Mouse (Mus musculus): ENCODE data around the gene Mboat1. TPM values are rescaled to one million over a fixed set of nuclear protein-coding genes. Genes with fewer than 3 reads are reported as not detected.

Mboat1 gene
- polyA plus RNA-seq, 1 experiment from 2014 or later, result 2.2 TPM

- no peak for ATAC-seq (replicated peaks; ENCODE audit: insufficient number of reproducible peaks, insufficient read depth, low FRiP score, low read depth)
- no peaks in the 10 kb centered on the region for H3K4me1 ChIP-seq (replicated peaks)
- no peak overlapping the region for H3K9ac ChIP-seq
- H3K4me2 ChIP-seq, result no peak overlapping the region
- no peaks in the 10 kb centered on the region for H3K9me3 ChIP-seq (replicated peaks)
- 88% methylated on average over 6 of the region's 6 CpGs for WGBS
- H3K4me3 ChIP-seq, result no peak overlapping the region
- no peak overlapping the region for H3K27ac ChIP-seq
- no peaks in the 10 kb centered on the region for H3K36me3 ChIP-seq
- no peaks in the 10 kb centered on the region for H3K27me3 ChIP-seq
Observed at GRCm38 (mm10) chr13:30146468-30146867, 10.2 kb downstream of the Mboat1 start.

- Histone ChIP-seq H3K4me1 (replicated peaks) (no peaks in the 10 kb centered on the region), H3K4me2 (no peak overlapping the region), H3K4me3 (no peak overlapping the region), H3K27me3 (no peaks in the 10 kb centered on the region), H3K27ac (no peak overlapping the region), H3K36me3 (no peaks in the 10 kb centered on the region), H3K9ac (no peak overlapping the region), H3K9me3 (replicated peaks) (no peaks in the 10 kb centered on the region)
- WGBS, result 74% methylated on average over 4 of the region's 4 CpGs
- ATAC-seq (replicated peaks; ENCODE audit: insufficient number of reproducible peaks, insufficient read depth, low FRiP score, low read depth), result no peak
Observed at GRCm38 (mm10) chr13:30154264-30154663, 18.0 kb downstream of the Mboat1 start.

- no peaks in the 10 kb centered on the region for H3K27me3 ChIP-seq
- no peak for ATAC-seq (replicated peaks; ENCODE audit: insufficient number of reproducible peaks, insufficient read depth, low FRiP score, low read depth)
- H3K4me1 ChIP-seq (replicated peaks), result no peaks in the 10 kb centered on the region
- no peak overlapping the region for H3K9ac ChIP-seq
- H3K36me3 ChIP-seq, result no peaks in the 10 kb centered on the region
- H3K9me3 ChIP-seq (replicated peaks), result no peaks in the 10 kb centered on the region
- no peak overlapping the region for H3K4me3 ChIP-seq
- H3K27ac ChIP-seq, result no peak overlapping the region
- no peak overlapping the region for H3K4me2 ChIP-seq
- 84% methylated on average over 4 of the region's 4 CpGs for WGBS
Observed at GRCm38 (mm10) chr13:30159626-30160025, 23.3 kb downstream of the Mboat1 start.

GRCm38 (mm10) chr13:30163521-30163920, 27.2 kb downstream of the Mboat1 start:
- no peaks in the 10 kb centered on the region for H3K36me3 ChIP-seq
- H3K9me3 ChIP-seq (replicated peaks), result no peaks in the 10 kb centered on the region
- H3K9ac ChIP-seq, result no peak overlapping the region
- ATAC-seq (replicated peaks; ENCODE audit: insufficient number of reproducible peaks, insufficient read depth, low FRiP score, low read depth), result no peak
- no peak overlapping the region for H3K4me3 ChIP-seq
- no peak overlapping the region for H3K4me2 ChIP-seq
- no peaks in the 10 kb centered on the region for H3K4me1 ChIP-seq (replicated peaks)
- no peak overlapping the region for H3K27ac ChIP-seq
- WGBS, result 96% methylated on average over 2 of the region's 2 CpGs
- H3K27me3 ChIP-seq, result no peaks in the 10 kb centered on the region

GRCm38 (mm10) chr13:30166138-30167090, 30.1 kb downstream of the Mboat1 start:
- H3K27ac ChIP-seq, result no peak overlapping the region
- no peaks in the 10 kb centered on the region for H3K36me3 ChIP-seq
- no peaks in the 10 kb centered on the region for H3K9me3 ChIP-seq (replicated peaks)
- ATAC-seq (replicated peaks; ENCODE audit: insufficient number of reproducible peaks, insufficient read depth, low FRiP score, low read depth), result no peak
- no peaks in the 10 kb centered on the region for H3K27me3 ChIP-seq
- no peak overlapping the region for H3K4me2 ChIP-seq
- H3K9ac ChIP-seq, result no peak overlapping the region
- 63% methylated on average over 13 of the region's 14 CpGs for WGBS
- no peak overlapping the region for H3K4me3 ChIP-seq
- H3K4me1 ChIP-seq (replicated peaks), result no peaks in the 10 kb centered on the region

GRCm38 (mm10) chr13:30167499-30167898, 31.2 kb downstream of the Mboat1 start:
- no peak overlapping the region for H3K9ac ChIP-seq
- H3K4me2 ChIP-seq, result no peak overlapping the region
- no peaks in the 10 kb centered on the region for H3K36me3 ChIP-seq
- 81% methylated on average over 4 of the region's 4 CpGs for WGBS
- H3K4me1 ChIP-seq (replicated peaks), result no peaks in the 10 kb centered on the region
- H3K27ac ChIP-seq, result no peak overlapping the region
- ATAC-seq (replicated peaks; ENCODE audit: insufficient number of reproducible peaks, insufficient read depth, low FRiP score, low read depth), result no peak
- no peak overlapping the region for H3K4me3 ChIP-seq
- no peaks in the 10 kb centered on the region for H3K27me3 ChIP-seq
- no peaks in the 10 kb centered on the region for H3K9me3 ChIP-seq (replicated peaks)

- WGBS, result 80% methylated on average over 4 of the region's 4 CpGs
- no peak overlapping the region for H3K4me2 ChIP-seq
- H3K9ac ChIP-seq, result no peak overlapping the region
Observed at GRCm38 (mm10) chr13:30168803-30169202, 32.5 kb downstream of the Mboat1 start.

GRCm38 (mm10) chr13:30170061-30170460, 33.8 kb downstream of the Mboat1 start:
- H3K4me2 ChIP-seq, result no peak overlapping the region
- H3K4me1 ChIP-seq (replicated peaks), result no peaks in the 10 kb centered on the region
- no peaks in the 10 kb centered on the region for H3K36me3 ChIP-seq
- no peak overlapping the region for H3K9ac ChIP-seq
- no peak overlapping the region for H3K27ac ChIP-seq
- H3K27me3 ChIP-seq, result no peaks in the 10 kb centered on the region
- no peaks in the 10 kb centered on the region for H3K9me3 ChIP-seq (replicated peaks)
- no peak overlapping the region for H3K4me3 ChIP-seq
- ATAC-seq (replicated peaks; ENCODE audit: insufficient number of reproducible peaks, insufficient read depth, low FRiP score, low read depth), result no peak
- WGBS, result 84% methylated on average over 6 of the region's 6 CpGs

More at GRCm38 (mm10) chr13:30168803-30169202, 32.5 kb downstream of the Mboat1 start:
- Histone ChIP-seq H3K27me3 (no peaks in the 10 kb centered on the region), H3K27ac (no peak overlapping the region), H3K9me3 (replicated peaks) (no peaks in the 10 kb centered on the region), H3K36me3 (no peaks in the 10 kb centered on the region), H3K4me1 (replicated peaks) (no peaks in the 10 kb centered on the region), H3K4me3 (no peak overlapping the region)
- ATAC-seq (replicated peaks; ENCODE audit: insufficient number of reproducible peaks, insufficient read depth, low FRiP score, low read depth), result no peak

- Histone ChIP-seq H3K4me2 (no peak overlapping the region), H3K27ac (no peak overlapping the region), H3K9me3 (replicated peaks) (no peaks in the 10 kb centered on the region), H3K9ac (no peak overlapping the region), H3K4me3 (no peak overlapping the region), H3K4me1 (replicated peaks) (no peaks in the 10 kb centered on the region), H3K27me3 (no peaks in the 10 kb centered on the region), H3K36me3 (no peaks in the 10 kb centered on the region)
- WGBS, result 87% methylated on average over 4 of the region's 4 CpGs
- no peak for ATAC-seq (replicated peaks; ENCODE audit: insufficient number of reproducible peaks, insufficient read depth, low FRiP score, low read depth)
Observed at GRCm38 (mm10) chr13:30174586-30174985, 38.3 kb downstream of the Mboat1 start.

- no peak overlapping the region for H3K4me3 ChIP-seq
- H3K4me1 ChIP-seq (replicated peaks), result no peaks in the 10 kb centered on the region
- H3K4me2 ChIP-seq, result no peak overlapping the region
- H3K9ac ChIP-seq, result no peak overlapping the region
- 66% methylated on average over 6 of the region's 6 CpGs for WGBS
- no peak overlapping the region for H3K27ac ChIP-seq
- no peak for ATAC-seq (replicated peaks; ENCODE audit: insufficient number of reproducible peaks, insufficient read depth, low FRiP score, low read depth)
- H3K27me3 ChIP-seq, result no peaks in the 10 kb centered on the region
- H3K9me3 ChIP-seq (replicated peaks), result no peaks in the 10 kb centered on the region
- H3K36me3 ChIP-seq, result no peaks in the 10 kb centered on the region
Observed at GRCm38 (mm10) chr13:30177356-30177755, 41.1 kb downstream of the Mboat1 start.

GRCm38 (mm10) chr13:30185549-30185948, 49.3 kb downstream of the Mboat1 start:
- Histone ChIP-seq H3K4me3 (no peak overlapping the region), H3K4me2 (no peak overlapping the region), H3K9ac (no peak overlapping the region), H3K9me3 (replicated peaks) (no peaks in the 10 kb centered on the region), H3K4me1 (replicated peaks) (no peaks in the 10 kb centered on the region), H3K27me3 (no peaks in the 10 kb centered on the region), H3K27ac (no peak overlapping the region), H3K36me3 (no peaks in the 10 kb centered on the region)
- WGBS, result 80% methylated on average over 6 of the region's 6 CpGs
- ATAC-seq (replicated peaks; ENCODE audit: insufficient number of reproducible peaks, insufficient read depth, low FRiP score, low read depth), result no peak

GRCm38 (mm10) chr13:30185959-30186358, 49.7 kb downstream of the Mboat1 start:
- Histone ChIP-seq H3K9ac (no peak overlapping the region), H3K27me3 (no peaks in the 10 kb centered on the region), H3K4me2 (no peak overlapping the region), H3K27ac (no peak overlapping the region), H3K4me3 (no peak overlapping the region), H3K9me3 (replicated peaks) (no peaks in the 10 kb centered on the region), H3K36me3 (no peaks in the 10 kb centered on the region), H3K4me1 (replicated peaks) (no peaks in the 10 kb centered on the region)
- no peak for ATAC-seq (replicated peaks; ENCODE audit: insufficient number of reproducible peaks, insufficient read depth, low FRiP score, low read depth)
- WGBS, result 60% methylated on average over 6 of the region's 6 CpGs
